Mouse (Mus musculus): ENCODE measurements around the gene Rnasel. TPM values are rescaled to one million over a fixed set of nuclear protein-coding genes. Genes with fewer than 3 reads are reported as not detected.

Gene Rnasel
- total RNA-seq (2021): 1 to 10 TPM; 5.9 to 9.7 TPM
- long read RNA-seq, experiment 1, partial matches to known transcripts: 1 of 3 reads
- long read RNA-seq, experiment 1, other reads (novel, unspliced or antisense): 2 of 3 reads
- long read RNA-seq, experiment 2: 0 reads

DNA sequence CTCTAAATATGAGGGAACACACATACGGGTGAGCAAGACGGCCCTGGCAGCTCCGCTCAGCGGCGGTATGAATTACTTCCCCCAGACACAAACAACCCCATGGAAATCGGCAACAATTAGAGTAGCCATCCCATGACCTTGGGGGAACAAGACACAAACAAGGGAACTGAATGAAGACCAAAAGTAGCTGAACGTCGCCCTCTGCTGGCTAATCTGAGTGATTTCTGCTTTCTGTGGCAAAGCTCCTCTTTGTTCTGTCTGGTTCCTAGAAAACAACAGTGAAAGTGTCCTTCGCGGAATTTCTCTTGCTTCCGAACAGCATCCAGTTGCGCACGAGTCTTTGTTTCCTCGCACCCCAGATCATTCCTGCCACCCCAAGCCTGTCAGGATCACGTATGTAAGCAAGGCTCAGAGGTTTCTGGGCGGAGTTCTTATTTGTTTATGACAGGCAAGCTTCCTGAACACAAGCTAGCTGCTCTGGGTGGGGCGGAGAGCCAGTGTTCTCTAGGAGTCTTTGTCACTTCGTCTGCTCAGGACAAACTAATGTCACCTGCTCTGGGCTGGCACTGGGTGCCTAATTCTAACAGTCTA, at the start of gene Rnasel:
TSS of gene Rnasel (plus strand) at position 216 of the 591 bp plus-strand sequence.
- peak; percentile 58 for DNase-seq

DNA sequence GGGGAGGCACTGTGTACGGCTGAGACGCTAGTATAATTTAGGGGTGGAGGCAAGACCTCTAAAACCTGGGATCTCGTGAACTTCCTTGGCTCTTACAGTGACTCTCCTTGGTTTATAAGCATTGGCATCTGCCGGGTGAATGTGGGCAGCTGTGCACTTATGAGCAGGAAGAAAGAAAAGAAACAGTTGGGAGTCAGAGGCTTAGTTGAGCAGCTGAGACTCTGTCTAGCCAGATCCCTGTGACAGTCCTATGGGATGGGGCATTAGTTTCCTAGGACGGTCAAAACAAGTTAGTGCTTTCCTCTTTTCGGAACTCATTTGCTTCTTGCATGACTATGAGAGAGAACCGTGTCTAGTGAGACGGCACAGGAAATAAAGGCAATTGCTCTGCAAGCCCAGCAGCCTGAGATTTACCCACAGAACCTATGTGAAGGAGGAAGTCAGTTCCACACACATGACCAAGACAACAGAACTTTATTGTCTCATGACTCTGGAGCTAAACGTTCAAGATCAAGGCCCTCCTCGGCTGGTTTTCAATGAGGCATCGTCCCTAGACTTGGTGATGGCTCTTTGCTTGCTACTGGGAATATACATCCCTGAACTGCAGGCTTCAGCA, 48.7 kb upstream of the Rnasel start:
- no peak for DNase-seq

DNA sequence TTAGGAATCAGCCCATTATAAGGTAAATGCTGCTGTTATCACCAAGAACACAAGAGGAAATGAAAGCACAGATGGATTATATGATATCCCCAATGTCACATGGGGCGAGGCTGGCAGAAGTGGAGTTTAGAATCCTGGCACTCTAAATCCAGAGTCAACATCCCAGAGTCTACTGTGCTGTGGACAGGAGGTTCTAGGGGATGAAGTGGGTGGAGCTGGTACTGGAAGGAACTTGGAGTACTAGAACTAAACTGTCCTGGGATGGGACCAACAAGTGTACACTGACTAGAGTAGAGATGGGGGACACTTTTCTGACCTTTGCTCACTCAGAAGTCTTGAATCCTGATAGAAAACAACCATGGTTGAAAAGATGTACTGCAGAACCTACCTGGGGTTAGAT, 47.8 kb upstream of the Rnasel start:
- no peak for DNase-seq

- no peak for DNase-seq
Observed at GRCm38 (mm10) chr1:153702166-153702852, 46.9 kb upstream of the Rnasel start.

- no peak for DNase-seq
Observed at GRCm38 (mm10) chr1:153702853-153703410, 46.3 kb upstream of the Rnasel start.

DNA sequence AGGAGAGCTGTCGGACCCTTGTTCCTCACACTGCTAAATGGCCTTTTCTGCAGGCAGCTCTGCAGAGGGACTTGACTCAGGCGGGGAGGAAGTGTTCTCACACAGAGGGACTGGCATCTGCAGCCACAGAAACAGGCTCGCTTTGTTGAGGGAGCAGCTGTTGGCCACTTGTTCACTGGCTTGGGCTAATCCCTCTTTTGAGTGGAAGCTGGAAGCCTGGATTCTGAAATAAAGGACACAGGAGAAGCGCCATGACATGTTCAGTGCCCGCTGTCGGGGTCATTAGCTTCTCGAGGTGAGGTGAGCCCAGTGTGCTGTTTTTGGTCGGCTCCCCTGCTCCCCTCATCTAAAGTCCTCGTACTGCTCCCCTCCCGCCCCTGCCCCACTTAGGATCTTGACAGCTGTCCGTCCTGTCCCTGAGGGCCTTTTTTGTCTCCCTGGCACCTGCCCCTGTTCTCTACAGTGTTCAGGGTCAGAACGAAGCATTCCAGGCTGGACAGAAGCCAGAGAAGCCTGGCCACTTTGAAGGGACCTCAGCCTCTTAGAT, 45.7 kb upstream of the Rnasel start:
- DNase-seq: peak; percentile 37

DNA sequence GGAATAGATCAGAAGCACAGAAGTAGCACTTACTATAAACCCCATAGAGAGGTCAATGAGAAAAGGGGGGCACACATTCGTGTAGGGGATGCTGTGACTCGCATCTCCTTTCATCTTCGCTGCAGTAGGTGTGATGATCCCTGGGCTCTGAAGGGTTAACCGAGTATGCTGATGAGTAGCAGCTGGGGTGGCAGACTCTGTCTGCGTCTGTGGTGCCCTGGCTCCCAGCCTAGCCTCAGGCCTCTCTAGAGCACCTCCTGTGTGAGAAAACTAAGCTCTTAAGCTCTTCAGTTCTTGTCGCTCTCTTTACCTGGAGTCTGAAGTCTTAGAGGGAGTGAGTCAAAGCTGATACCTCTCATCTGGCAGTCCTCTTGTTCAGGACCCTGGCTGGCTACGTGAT, 45.1 kb upstream of the Rnasel start:
- no peak for DNase-seq

- no peak for DNase-seq
Observed at GRCm38 (mm10) chr1:153704996-153705395, 44.2 kb upstream of the Rnasel start.

DNA sequence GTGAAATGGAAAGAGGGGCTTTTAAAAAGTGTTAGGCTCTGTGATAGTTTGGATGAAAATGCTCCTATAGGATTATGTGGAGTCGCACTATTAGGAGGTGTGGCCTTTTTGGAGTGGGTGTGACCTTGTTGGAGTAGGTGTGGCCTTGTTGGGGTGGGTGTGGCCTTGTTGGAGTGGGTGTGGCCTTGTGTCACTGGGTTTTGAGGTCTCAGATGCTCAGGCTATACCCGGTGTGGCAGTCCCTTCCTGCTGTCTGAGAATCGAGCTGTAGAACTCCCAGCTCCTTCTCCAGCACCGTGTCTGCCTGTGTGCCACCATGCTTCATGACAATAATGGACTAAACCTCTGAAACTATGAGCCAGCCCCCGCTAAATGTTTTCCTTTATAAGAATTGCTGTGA, 40.6 kb upstream of the Rnasel start:
- no peak for DNase-seq

- no peak for DNase-seq
Observed at GRCm38 (mm10) chr1:153709451-153709850, 39.8 kb upstream of the Rnasel start.

DNA sequence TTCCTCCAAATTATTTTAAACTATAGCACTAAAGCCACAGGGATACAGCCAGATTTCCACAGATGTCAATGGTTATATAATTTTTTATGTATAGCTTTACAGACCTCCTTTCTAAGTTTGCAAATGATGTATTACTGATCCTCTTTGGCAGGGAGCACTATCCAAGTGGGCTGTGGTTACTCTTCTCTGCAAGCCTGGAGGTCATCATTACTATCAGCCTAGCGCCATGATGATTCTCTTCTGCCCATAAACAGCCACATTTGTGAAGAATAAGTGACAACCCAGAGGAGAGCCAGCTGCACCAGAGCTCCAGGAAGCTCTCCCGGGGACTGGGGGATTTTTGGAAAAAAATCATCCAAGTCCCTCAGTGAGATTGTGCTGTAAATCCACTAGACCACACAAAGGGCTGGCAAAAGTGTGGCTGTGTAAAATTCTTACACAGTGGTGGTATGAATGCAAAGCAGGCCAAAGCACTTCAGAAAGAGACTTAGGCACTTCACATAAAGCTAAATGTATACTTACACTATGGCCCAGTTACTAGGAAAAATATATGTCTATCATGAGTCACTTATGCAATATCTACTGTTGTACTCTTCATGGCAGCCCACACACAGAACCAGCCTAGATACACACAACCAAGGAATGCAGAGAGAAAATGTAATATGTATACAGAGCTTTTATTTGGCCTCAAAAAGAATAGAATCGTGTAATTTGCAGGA, 37.5 kb upstream of the Rnasel start:
- no peak for DNase-seq

DNA sequence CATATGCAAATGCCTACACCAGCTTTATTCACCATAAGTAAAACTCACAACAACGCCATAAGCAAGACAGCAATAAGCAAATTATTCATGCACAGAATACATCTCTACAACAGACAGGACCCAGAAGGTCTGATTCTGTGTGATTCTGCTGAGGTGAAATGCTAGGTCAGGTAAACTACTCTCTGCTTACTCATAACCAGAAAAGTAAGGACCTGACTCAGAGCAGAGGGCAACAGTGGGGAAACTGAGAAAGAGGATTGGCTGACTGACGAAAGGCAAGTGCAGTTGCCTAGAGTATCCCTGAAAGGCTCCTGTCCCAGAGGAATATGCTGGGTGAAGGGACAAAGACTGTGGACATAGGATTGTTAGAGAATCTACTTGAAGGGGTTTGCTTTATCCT, 36.6 kb upstream of the Rnasel start:
- no peak for DNase-seq

DNA sequence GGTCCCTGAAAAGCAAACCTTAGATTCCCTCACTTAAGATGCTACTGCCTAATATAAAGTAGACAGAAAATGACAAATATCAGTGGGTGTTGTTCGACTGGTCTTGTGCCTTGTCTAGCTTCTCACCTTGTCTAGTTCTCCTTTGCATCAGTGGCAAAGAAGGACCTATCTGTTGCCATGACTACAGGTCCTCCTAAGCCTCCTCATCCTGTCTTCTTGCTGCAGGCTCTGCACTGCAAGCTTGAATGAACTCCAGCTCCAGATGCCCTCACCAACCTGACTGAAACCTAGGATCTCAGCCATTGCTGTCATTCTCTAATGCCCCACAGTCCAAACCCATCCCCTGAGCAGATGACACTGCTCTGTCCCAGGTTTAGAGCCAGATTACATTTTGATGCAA, 31.2 kb upstream of the Rnasel start:
- no peak for DNase-seq

- DNase-seq: no peak
Observed at GRCm38 (mm10) chr1:153720935-153721334, 28.3 kb upstream of the Rnasel start.

DNA sequence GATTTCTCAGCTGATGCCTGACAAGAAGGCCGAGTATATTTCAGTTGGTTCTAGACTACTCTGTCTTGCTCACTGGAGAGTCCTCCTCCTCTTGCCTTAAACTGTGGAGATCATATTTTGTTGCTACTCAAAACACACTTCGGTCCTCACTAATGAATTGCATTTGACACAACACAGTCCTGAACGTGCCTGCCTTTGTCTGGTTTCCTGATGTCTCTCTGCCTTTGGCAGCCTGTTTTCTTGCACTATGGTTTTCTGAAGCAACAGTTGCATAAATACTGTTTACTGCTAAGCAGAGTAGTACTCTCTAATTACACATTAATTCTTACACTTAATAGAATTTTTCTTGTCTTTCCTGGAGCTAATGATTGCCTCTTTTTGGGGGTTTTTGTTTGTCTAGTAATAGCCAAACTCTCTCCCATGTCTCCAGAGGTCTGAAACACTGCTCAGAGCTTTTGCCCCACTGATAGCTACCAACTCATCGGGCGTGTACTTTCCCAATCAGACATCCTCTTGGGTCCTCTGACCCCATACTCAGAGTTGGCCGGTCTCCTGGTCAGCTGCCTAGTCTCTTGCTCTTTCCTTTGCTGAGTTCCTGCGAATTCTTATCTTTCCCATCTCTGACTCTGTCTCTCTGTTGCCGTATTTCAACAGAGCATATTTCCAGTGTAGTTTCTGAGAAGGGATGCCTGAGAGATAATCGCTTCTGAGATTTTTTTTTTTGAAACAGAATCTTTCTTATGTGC, 27.5 kb upstream of the Rnasel start:
- DNase-seq: no peak

- DNase-seq: no peak
Observed at GRCm38 (mm10) chr1:153723426-153723825, 25.8 kb upstream of the Rnasel start.

DNA sequence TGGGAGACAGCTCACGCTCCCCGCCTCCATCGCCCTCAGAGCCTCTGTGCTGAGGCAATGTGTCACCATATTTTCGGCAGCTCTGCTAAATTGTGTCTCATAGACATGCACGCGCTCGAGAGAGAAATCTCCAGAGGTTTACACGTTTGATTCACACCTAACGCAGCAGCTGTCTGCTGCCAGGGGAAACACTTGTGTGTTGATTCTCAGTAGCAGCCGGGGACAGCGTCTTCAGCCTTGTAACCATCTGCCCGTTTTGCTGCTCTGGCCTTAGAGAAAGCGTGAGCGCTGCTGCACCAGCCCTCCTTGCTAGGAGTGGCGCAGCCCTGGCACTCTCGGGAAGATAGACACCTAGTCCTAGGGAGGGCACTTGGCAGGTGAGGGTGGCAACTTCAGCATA, 22.6 kb upstream of the Rnasel start:
- DNase-seq: no peak

DNA sequence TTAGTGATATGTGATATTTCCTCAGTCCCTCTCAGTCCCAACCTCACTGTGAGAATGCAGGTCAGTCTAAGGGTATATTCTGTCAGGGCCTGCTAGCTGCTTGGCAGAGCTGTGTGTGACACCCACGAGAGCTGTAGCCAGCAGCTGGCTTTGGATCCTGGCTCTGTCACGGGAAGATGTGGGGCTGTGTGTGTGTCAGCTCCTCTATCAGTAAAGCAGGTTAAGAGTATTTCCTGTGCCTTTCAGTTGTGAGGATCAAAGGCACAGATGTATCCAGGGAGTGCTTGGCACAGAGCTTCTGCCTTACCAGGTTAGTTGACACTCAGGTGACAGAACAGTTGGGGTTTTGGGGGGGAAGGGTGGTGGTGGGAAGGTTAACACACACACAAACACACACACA, 19.4 kb upstream of the Rnasel start:
- no peak for DNase-seq

DNA sequence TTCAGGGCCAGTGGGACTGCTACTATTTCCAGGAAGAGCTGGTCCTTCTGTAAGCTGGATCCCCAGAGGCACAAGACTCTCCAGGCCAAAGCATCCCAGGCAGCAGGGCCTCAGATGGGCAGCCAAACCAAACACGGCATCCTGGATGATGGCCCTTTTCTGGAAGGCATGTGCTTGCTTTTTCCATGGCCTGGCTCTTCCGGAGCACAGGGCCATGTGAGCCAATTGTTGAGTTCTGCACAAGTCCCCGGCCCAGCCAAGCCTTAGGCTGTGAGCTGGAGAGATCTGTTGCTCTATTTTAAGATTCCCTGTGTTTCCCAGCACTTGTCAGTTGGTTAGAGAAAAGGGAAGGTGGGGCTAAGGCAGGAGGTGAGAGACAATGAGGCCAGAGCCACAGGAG, 18.6 kb upstream of the Rnasel start:
- peak; percentile 46 for DNase-seq

DNA sequence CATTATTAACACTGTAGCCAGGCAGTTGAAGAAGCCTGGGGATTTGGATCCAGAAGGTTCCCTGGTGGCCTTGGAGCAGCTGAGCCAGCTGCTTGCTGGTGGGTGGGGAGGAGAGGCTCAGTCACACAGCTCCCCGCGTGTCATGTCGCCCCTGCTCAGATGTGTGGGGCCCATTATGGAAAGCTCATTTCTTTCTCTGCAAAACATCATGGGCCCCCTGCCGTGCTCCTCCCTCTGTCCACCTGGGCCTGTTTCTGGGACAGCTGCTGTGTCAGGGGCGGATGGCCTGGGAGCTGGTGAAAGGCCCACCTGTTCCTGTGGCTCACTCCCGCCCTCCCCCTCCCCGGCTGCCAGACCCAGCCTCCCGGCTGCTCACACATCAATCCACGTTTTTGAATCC, 16.0 kb upstream of the Rnasel start:
- no peak for DNase-seq

DNA sequence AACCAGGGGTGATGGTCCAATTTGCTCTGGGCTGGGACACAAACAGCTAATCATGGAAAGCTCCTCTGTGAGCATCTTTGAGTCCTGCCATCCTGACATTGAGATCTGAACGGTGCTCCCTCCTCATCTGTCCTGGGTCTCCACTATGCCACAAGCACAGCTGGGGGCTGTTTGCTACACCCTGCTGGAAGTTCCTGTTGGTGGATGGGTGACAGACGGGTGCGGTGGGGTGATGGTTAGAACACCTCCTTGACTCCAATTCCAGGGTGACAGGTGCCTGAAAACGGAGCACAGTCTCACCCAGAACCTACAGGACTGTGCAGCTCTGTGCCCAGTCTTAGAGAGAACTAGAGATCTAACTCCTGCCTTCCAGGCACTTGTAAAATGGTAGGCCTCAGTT, 14.4 kb upstream of the Rnasel start:
- DNase-seq: no peak

GRCm38 (mm10) chr1:153736096-153736495, 13.1 kb upstream of the Rnasel start:
- no peak for DNase-seq

Measured in gastrocnemius, postnatal 10 days (tissue).